Mouse (Mus musculus) hindbrain, embryonic 14.5 days (tissue): ENCODE measurements around the gene Washc3. TPM values are rescaled to one million over a fixed set of nuclear protein-coding genes. Genes with fewer than 3 reads are reported as not detected.

Source experiments
- ATAC-seq: fragments of 200-750 bp; cut with Nextera tagmentation; 2 replicates; pipeline ENCODE4 v1.8.0; 2017; ENCODE audit warnings: moderate number of reproducible peaks, mild to moderate bottlenecking, moderate TSS enrichment, moderate library complexity; ENCODE audit not compliant: low FRiP score
- DNase-seq: peaks from one replicate; pipeline ENCODE4 v3.0.0-alpha.2; 2015; ENCODE audit warnings: low spot score
- H3K27ac ChIP-seq: fragments of 300-500 bp; sonication (generic); 2 replicates; pipeline ENCODE4 v1.5.1; 2014; ENCODE audit warnings: mild to moderate bottlenecking, moderate library complexity
- H3K27me3 ChIP-seq: fragments of 300-500 bp; sonication (generic); 2 replicates; pipeline ENCODE4 v1.6.1; 2014; ENCODE audit warnings: mild to moderate bottlenecking, low read length, mixed read lengths; ENCODE audit not compliant: control insufficient read depth, insufficient read depth
- H3K36me3 ChIP-seq: fragments of 300-500 bp; sonication (generic); replicated peaks from 2 replicates; pipeline ENCODE4 v1.6.1; 2014; ENCODE audit not compliant: control insufficient read depth, insufficient read depth
- H3K4me1 ChIP-seq: fragments of 300-500 bp; sonication (generic); replicated peaks from 2 replicates; pipeline ENCODE4 v1.6.1; 2014; ENCODE audit warnings: antibody characterized with exemption, low read length, mixed read lengths; ENCODE audit not compliant: control insufficient read depth, insufficient read depth
- H3K4me2 ChIP-seq: fragments of 300-500 bp; sonication (generic); replicated peaks from 2 replicates; pipeline ENCODE4 v1.6.1; 2014; ENCODE audit warnings: mild to moderate bottlenecking, moderate library complexity
- H3K4me3 ChIP-seq: fragments of 300-500 bp; sonication (generic); replicated peaks from 2 replicates; pipeline ENCODE4 v1.5.1; 2014; ENCODE audit warnings: mild to moderate bottlenecking, low read length
- H3K9ac ChIP-seq: fragments of 300-500 bp; sonication (generic); 2 replicates; pipeline ENCODE4 v1.6.1; 2014
- H3K9me3 ChIP-seq: fragments of 300-500 bp; sonication (generic); 2 replicates; pipeline ENCODE4 v1.6.1; 2016; ENCODE audit warnings: low read length; ENCODE audit not compliant: control insufficient read depth
- WGBS: fragments of 180-500 bp; shearing (Covaris S2); extraction: QIAGEN DNeasy Blood & Tissue Kit; methylation state at CpG from one replicate; pipeline ENCODE4 v1.1.7; 2014; 5-methylcytosine and 5-hydroxymethylcytosine counted together
- polyA plus RNA-seq: library from polyadenylated mRNA; unstranded; fragments of >200 nt; fragmentation: Nextera tagmentation; extraction: Ambion mirVana; gene quantifications from 2 replicates; pipeline ENCODE4 v1.2.1, GENCODE M21; 2014

Gene Washc3
- polyA plus RNA-seq, result 37.2 and 46.0 TPM in 2 replicates

DNA sequence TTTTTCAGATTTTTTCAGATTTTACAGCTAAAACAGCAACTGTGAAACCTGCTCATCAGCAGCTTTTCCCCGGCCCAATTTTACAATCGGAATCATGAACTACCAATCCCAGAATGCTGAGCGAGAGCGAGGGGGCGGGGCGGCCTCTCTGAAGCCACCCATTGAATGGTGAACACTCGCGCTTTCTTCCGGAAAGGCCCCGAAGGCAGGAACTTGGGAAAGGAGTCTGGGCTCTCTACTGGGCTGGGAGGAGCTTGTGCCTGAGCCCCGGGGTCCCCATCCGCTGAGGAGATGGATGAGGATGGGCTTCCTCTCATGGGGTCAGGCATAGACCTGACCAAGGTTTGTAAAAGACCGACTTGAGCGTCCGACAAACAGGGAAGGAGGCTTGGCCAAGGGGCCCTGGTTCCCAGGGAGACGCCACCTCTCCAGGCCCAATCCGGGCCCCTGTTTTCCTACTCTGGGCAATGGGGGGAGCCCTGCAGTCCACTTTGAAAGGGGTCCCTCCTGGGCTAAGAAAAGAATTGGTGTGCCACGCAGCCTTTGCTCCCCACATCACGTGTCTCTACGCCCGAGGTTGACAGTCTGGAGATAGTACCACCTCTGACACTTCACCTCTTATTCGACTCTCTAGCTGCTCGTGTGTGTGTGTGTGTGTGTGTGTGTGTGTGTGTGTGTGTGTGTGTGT lies at the start of gene Washc3:
Washc3 (plus strand) TSS at position 143 of the 688 bp plus-strand sequence.
- DNase-seq (peak; percentile 91), ATAC-seq (peak; percentile 99)
- Histone ChIP-seq H3K4me3 (peak within 1 kb of the TSS; percentile 81), H3K27ac (peak within 1 kb of the TSS; percentile 87), H3K4me2 (peak within 1 kb of the TSS; percentile 74), H3K27me3 (no peaks in the 10 kb centered on the region), H3K4me1 (peaks cover 6% of the 10 kb centered on the region), H3K36me3 (no peaks in the 10 kb centered on the region), H3K9me3 (no peaks in the 10 kb centered on the region), H3K9ac (peak within 1 kb of the TSS; percentile 92)
- 2% methylated on average over 23 of the region's 23 CpGs for WGBS

GRCm38 (mm10) chr10:88151658-88152057 lies 49.2 kb upstream of the Washc3 start:
- DNase-seq (no peak), ATAC-seq (no peak)
- Histone ChIP-seq H3K4me3 (no peak overlapping the region), H3K27ac (no peak overlapping the region), H3K9me3 (no peaks in the 10 kb centered on the region), H3K27me3 (no peaks in the 10 kb centered on the region), H3K4me1 (peaks cover 6% of the 10 kb centered on the region), H3K36me3 (peaks cover 32% of the 10 kb centered on the region), H3K4me2 (no peak overlapping the region), H3K9ac (no peak overlapping the region)
- WGBS, result 93% methylated on average over 6 of the region's 6 CpGs

DNA sequence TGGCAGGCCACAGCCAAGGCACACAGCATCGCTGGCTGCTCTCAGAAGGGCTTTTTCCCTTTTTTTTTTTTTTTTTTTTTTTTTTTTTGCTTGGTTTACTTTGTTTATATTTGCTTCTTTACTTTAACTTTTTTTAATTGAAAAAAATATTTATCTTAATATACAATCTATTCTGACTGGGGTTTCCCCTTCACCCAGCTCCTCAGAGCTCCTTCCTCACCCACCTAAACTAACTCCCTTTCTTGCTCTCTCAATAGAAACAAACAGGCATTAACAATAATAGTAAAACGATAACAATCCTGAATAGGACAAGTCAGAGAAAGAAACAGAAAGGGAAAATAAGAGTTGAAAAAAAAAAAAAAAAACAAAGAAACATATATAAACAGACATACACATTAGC lies 38.8 kb upstream of the Washc3 start:
- Histone ChIP-seq H3K4me3 (no peak overlapping the region), H3K4me1 (no peaks in the 10 kb centered on the region), H3K4me2 (no peak overlapping the region), H3K9ac (no peak overlapping the region), H3K27ac (no peak overlapping the region), H3K9me3 (no peaks in the 10 kb centered on the region), H3K27me3 (no peaks in the 10 kb centered on the region), H3K36me3 (peaks cover 27% of the 10 kb centered on the region)
- ATAC-seq (no peak), DNase-seq (no peak)
- 95% methylated on average over 2 of the region's 2 CpGs for whole genome bisulfite sequencing

DNA sequence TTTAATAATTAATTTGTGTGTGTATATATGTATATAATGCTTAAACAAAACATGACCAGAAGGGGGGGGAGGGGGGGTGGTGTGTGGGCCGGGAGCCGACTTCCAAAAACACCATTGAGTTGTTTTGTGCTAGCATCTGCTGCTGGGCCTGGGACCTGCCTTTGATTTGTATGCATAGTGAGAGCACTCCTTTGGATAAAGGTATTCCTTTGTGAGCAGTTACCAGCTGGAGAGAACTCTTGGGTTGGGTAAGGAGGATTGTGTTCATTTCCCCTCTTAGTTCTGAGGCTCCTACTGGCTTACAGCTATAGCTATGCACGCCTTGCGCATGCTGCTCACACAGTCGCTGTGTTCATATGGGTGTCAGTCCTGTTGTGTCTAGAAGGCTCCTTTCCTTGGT lies 38.2 kb upstream of the Washc3 start:
- H3K36me3 ChIP-seq, result peaks cover 27% of the 10 kb centered on the region
- H3K4me2 ChIP-seq, result no peak overlapping the region
- WGBS, result 90% methylated on average over 5 of the region's 5 CpGs
- no peak overlapping the region for H3K27ac ChIP-seq
- DNase-seq (no peak), ATAC-seq (no peak)
- no peaks in the 10 kb centered on the region for H3K27me3 ChIP-seq
- H3K4me3 ChIP-seq, result no peak overlapping the region
- no peaks in the 10 kb centered on the region for H3K9me3 ChIP-seq
- no peak overlapping the region for H3K9ac ChIP-seq
- no peaks in the 10 kb centered on the region for H3K4me1 ChIP-seq

- Histone ChIP-seq H3K9ac (no peak overlapping the region), H3K4me1 (no peaks in the 10 kb centered on the region), H3K27ac (no peak overlapping the region), H3K9me3 (no peaks in the 10 kb centered on the region), H3K36me3 (peaks cover 15% of the 10 kb centered on the region), H3K27me3 (no peaks in the 10 kb centered on the region), H3K4me2 (no peak overlapping the region), H3K4me3 (no peak overlapping the region)
- no peak for DNase-seq
- 96% methylated on average over 3 of the region's 3 CpGs for WGBS
- no peak for ATAC-seq
Observed at GRCm38 (mm10) chr10:88166158-88166557, 34.7 kb upstream of the Washc3 start.

- Histone ChIP-seq H3K27me3 (no peaks in the 10 kb centered on the region), H3K4me3 (no peak overlapping the region), H3K4me2 (no peak overlapping the region), H3K9me3 (no peaks in the 10 kb centered on the region), H3K27ac (no peak overlapping the region), H3K4me1 (no peaks in the 10 kb centered on the region), H3K9ac (no peak overlapping the region), H3K36me3 (peaks cover 11% of the 10 kb centered on the region)
- ATAC-seq (no peak), DNase-seq (no peak)
- 82% methylated on average over 7 of the region's 7 CpGs for WGBS
Observed at GRCm38 (mm10) chr10:88167438-88168077, 33.3 kb upstream of the Washc3 start.

GRCm38 (mm10) chr10:88200541-88200940 lies 352 bp upstream of the Washc3 start:
- Histone ChIP-seq H3K9ac (no peak overlapping the region), H3K4me1 (peaks cover 6% of the 10 kb centered on the region), H3K4me2 (peak overlapping the region; percentile 74), H3K36me3 (no peaks in the 10 kb centered on the region), H3K4me3 (peak overlapping the region; percentile 81), H3K9me3 (no peaks in the 10 kb centered on the region), H3K27me3 (no peaks in the 10 kb centered on the region), H3K27ac (no peak overlapping the region)
- peak; percentile 59; the same call in 1 of the 2 replicates for ATAC-seq
- 21% methylated on average over 4 of the region's 4 CpGs for WGBS
- no peak for DNase-seq

DNA sequence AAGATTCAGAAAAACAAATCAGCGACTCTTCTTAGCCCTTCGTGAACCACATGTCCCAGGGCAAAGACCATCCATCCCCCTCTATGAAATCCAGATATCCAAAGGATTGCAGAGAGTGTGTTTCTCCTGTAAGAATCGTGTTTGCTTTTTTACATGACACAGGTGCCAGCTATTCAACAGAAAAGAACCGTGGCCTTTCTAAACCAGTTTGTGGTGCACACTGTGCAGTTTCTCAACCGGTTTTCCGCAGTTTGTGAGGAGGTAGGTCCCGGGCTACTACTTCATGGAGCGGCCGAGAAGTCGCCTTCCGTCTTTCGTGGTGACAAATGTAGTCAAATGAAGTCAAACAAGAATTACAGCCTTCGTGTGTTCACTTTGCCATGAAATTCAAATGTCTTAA lies 757 bp downstream of the Washc3 start:
- H3K36me3 ChIP-seq, result no peaks in the 10 kb centered on the region
- peak overlapping the region; percentile 87; the same call in 1 of the 2 replicates for H3K27ac ChIP-seq
- DNase-seq (no peak), ATAC-seq (0 out of 2 replicates have a peak, but pooled peaks have one; percentile 1)
- peak overlapping the region; percentile 74 for H3K4me2 ChIP-seq
- 72% methylated on average over 13 of the region's 13 CpGs for WGBS
- H3K9ac ChIP-seq, result peak overlapping the region; percentile 92
- H3K27me3 ChIP-seq, result no peaks in the 10 kb centered on the region
- H3K4me3 ChIP-seq, result peak overlapping the region; percentile 81
- H3K9me3 ChIP-seq, result no peaks in the 10 kb centered on the region
- H3K4me1 ChIP-seq, result peaks cover 6% of the 10 kb centered on the region

- Histone ChIP-seq H3K27ac (no peak overlapping the region), H3K36me3 (no peaks in the 10 kb centered on the region), H3K27me3 (no peaks in the 10 kb centered on the region), H3K4me1 (peaks cover 6% of the 10 kb centered on the region), H3K4me2 (no peak overlapping the region), H3K9ac (no peak overlapping the region; the same call in 1 of the 2 replicates), H3K9me3 (no peaks in the 10 kb centered on the region), H3K4me3 (no peak overlapping the region)
- ATAC-seq, result no peak
- WGBS, result 96% methylated on average over 8 of the region's 8 CpGs
- no peak for DNase-seq
Observed at GRCm38 (mm10) chr10:88202581-88202980, 1.7 kb downstream of the Washc3 start.
